Mouse (Mus musculus) stomach, postnatal 0 days (tissue): ENCODE measurements around the gene Clstn1. TPM values are rescaled to one million over a fixed set of nuclear protein-coding genes. Genes with fewer than 3 reads are reported as not detected.

Experiments
- ATAC-seq: fragments of 200-750 bp; cut with Nextera tagmentation; 2 replicates; pipeline ENCODE4 v1.8.0; 2017; ENCODE audit not compliant: low FRiP score, low TSS enrichment
- DNase-seq: peaks from one replicate; pipeline ENCODE4 v3.0.0-alpha.2; 2016; ENCODE audit warnings: low spot score
- H3K27ac ChIP-seq: fragments of 300-500 bp; sonication (generic); replicated peaks from 2 replicates; pipeline ENCODE4 v1.5.1; 2014; ENCODE audit warnings: mild to moderate bottlenecking, control low read depth
- H3K27me3 ChIP-seq: fragments of 300-500 bp; sonication (generic); 2 replicates; pipeline ENCODE4 v1.6.1; 2014; ENCODE audit warnings: low read length; ENCODE audit not compliant: control insufficient read depth, insufficient read depth
- H3K36me3 ChIP-seq: fragments of 300-500 bp; sonication (generic); 2 replicates; pipeline ENCODE4 v1.6.1; 2014; ENCODE audit warnings: low read length, mixed read lengths; ENCODE audit not compliant: control insufficient read depth, insufficient read depth
- H3K4me1 ChIP-seq: fragments of 300-500 bp; sonication (generic); replicated peaks from 2 replicates; pipeline ENCODE4 v1.6.1; 2014; ENCODE audit warnings: antibody characterized with exemption; ENCODE audit not compliant: control insufficient read depth, insufficient read depth
- H3K4me2 ChIP-seq: fragments of 300-500 bp; sonication (generic); replicated peaks from 2 replicates; pipeline ENCODE4 v1.6.1; 2014; ENCODE audit warnings: low read depth, mild to moderate bottlenecking, control low read depth, moderate library complexity
- H3K4me3 ChIP-seq: fragments of 300-500 bp; sonication (generic); 2 replicates; pipeline ENCODE4 v1.5.1; 2014; ENCODE audit warnings: low read depth, low read length, control low read depth
- H3K9ac ChIP-seq: fragments of 300-500 bp; sonication (generic); 2 replicates; pipeline ENCODE4 v1.6.1; 2014; ENCODE audit warnings: mild to moderate bottlenecking, low read length, control low read depth, mixed read lengths
- H3K9me3 ChIP-seq: fragments of 300-500 bp; sonication (generic); 2 replicates; pipeline ENCODE4 v1.6.1; 2016; ENCODE audit warnings: low read length; ENCODE audit not compliant: control insufficient read depth
- CTCF ChIP-seq: IDR thresholded peaks from 2 replicates; pipeline ENCODE4 v1.5.1; 2016; ENCODE audit warnings: antibody characterized with exemption, low read depth, mild to moderate bottlenecking, moderate library complexity
- EP300 ChIP-seq: optimal IDR thresholded peaks from 2 replicates; pipeline ENCODE3; 2016; ENCODE audit warnings: antibody characterized with exemption
- WGBS: fragments of 180-500 bp; shearing (Covaris S2); extraction: QIAGEN DNeasy Blood & Tissue Kit; methylation state at CpG from one replicate; pipeline ENCODE4 v1.1.7; 2014; 5-methylcytosine and 5-hydroxymethylcytosine counted together
- polyA plus RNA-seq: library from polyadenylated mRNA; unstranded; fragments of >200 nt; fragmentation: Nextera tagmentation; extraction: Ambion mirVana; gene quantifications from 2 replicates; pipeline ENCODE4 v1.2.1, GENCODE M21; 2015

Gene Clstn1
- polyA plus RNA-seq, 1 experiment from 2014 or later = 28.6 TPM

GRCm38 (mm10) chr4:149553834-149554233 is 32.4 kb upstream of the Clstn1 start:
- Histone ChIP-seq H3K4me2 (no peak overlapping the region), H3K9me3 (no peaks in the 10 kb centered on the region), H3K9ac (no peak overlapping the region), H3K4me1 (0 out of 2 replicates have a peak, but pooled peaks cover 4% of the 10 kb centered on the region), H3K4me3 (no peak overlapping the region), H3K27me3 (no peaks in the 10 kb centered on the region), H3K36me3 (no peaks in the 10 kb centered on the region), H3K27ac (no peak overlapping the region)
- TF ChIP-seq CTCF (no peak), EP300 (no peak)
- ATAC-seq = no peak
- no peak for DNase-seq
- WGBS = 72% methylated on average over 7 of the region's 7 CpGs

GRCm38 (mm10) chr4:149556111-149556510 is 30.2 kb upstream of the Clstn1 start:
- 0 out of 2 replicates have a peak, but pooled peaks cover 4% of the 10 kb centered on the region for H3K4me1 ChIP-seq
- H3K9ac ChIP-seq = no peak overlapping the region
- H3K9me3 ChIP-seq = no peaks in the 10 kb centered on the region
- ATAC-seq = no peak
- H3K4me3 ChIP-seq = no peak overlapping the region
- DNase-seq = no peak
- H3K36me3 ChIP-seq = no peaks in the 10 kb centered on the region
- no peaks in the 10 kb centered on the region for H3K27me3 ChIP-seq
- no peak overlapping the region for H3K27ac ChIP-seq
- no peak overlapping the region for H3K4me2 ChIP-seq
- TF ChIP-seq CTCF = no peak
- no peak for TF ChIP-seq EP300
- WGBS = 79% methylated on average over 4 of the region's 4 CpGs

GRCm38 (mm10) chr4:149557905-149558304 is 28.4 kb upstream of the Clstn1 start:
- 76% methylated on average over 5 of the region's 5 CpGs for WGBS
- DNase-seq (no peak), ATAC-seq (no peak)
- TF ChIP-seq CTCF (no peak), EP300 (no peak)
- Histone ChIP-seq H3K4me3 (no peak overlapping the region), H3K9me3 (no peaks in the 10 kb centered on the region), H3K4me1 (0 out of 2 replicates have a peak, but pooled peaks cover 8% of the 10 kb centered on the region), H3K4me2 (no peak overlapping the region), H3K27ac (no peak overlapping the region), H3K27me3 (no peaks in the 10 kb centered on the region), H3K36me3 (no peaks in the 10 kb centered on the region), H3K9ac (no peak overlapping the region)

GRCm38 (mm10) chr4:149558389-149558788 is 27.9 kb upstream of the Clstn1 start:
- TF ChIP-seq CTCF = no peak
- WGBS = 44% methylated on average over 3 of the region's 3 CpGs
- Histone ChIP-seq H3K9me3 (no peaks in the 10 kb centered on the region), H3K27me3 (no peaks in the 10 kb centered on the region), H3K4me2 (no peak overlapping the region), H3K9ac (no peak overlapping the region), H3K36me3 (no peaks in the 10 kb centered on the region), H3K27ac (no peak overlapping the region), H3K4me1 (0 out of 2 replicates have a peak, but pooled peaks cover 8% of the 10 kb centered on the region), H3K4me3 (no peak overlapping the region)
- DNase-seq (peak; percentile 37), ATAC-seq (peak; percentile 54)

- H3K36me3 ChIP-seq = no peaks in the 10 kb centered on the region
- H3K27me3 ChIP-seq = no peaks in the 10 kb centered on the region
- ATAC-seq = no peak
- H3K4me2 ChIP-seq = no peak overlapping the region
- H3K27ac ChIP-seq = no peak overlapping the region
- no peak overlapping the region for H3K9ac ChIP-seq
- H3K9me3 ChIP-seq = no peaks in the 10 kb centered on the region
- H3K4me1 ChIP-seq = 0 out of 2 replicates have a peak, but pooled peaks cover 8% of the 10 kb centered on the region
- 87% methylated on average over 4 of the region's 4 CpGs for WGBS
- no peak overlapping the region for H3K4me3 ChIP-seq
- TF ChIP-seq EP300 (no peak), CTCF (no peak)
- no peak for DNase-seq
Measured at GRCm38 (mm10) chr4:149561392-149561791, 24.9 kb upstream of the Clstn1 start.

GRCm38 (mm10) chr4:149561986-149562904 is 24.0 kb upstream of the Clstn1 start:
- Histone ChIP-seq H3K4me3 (no peak overlapping the region), H3K4me2 (peak overlapping the region; percentile 20; the same call in 1 of the 2 replicates), H3K9me3 (no peaks in the 10 kb centered on the region), H3K9ac (0 out of 2 replicates have a peak overlapping the region, but pooled peaks have one; percentile 4), H3K27ac (peak overlapping the region; percentile 61), H3K4me1 (0 out of 2 replicates have a peak, but pooled peaks cover 8% of the 10 kb centered on the region), H3K27me3 (no peaks in the 10 kb centered on the region), H3K36me3 (no peaks in the 10 kb centered on the region)
- WGBS = 49% methylated on average over 21 of the region's 21 CpGs
- no peak for DNase-seq
- no peak for ATAC-seq
- no peak for TF ChIP-seq CTCF
- no peak for TF ChIP-seq EP300
